Mouse (Mus musculus): Measurements from ENCODE around the gene Fbxo31. TPM values are rescaled to one million over a fixed set of nuclear protein-coding genes. Genes with fewer than 3 reads are reported as not detected.

Gene Fbxo31
- polyA plus RNA-seq, 1 experiment from 2014 or later = 5.6 TPM

- Histone ChIP-seq H3K9me3 (ENCODE audit: control insufficient read depth) (no peaks in the 10 kb centered on the region), H3K9ac (ENCODE audit: low read depth, low read length) (no peak overlapping the region), H3K4me3 (ENCODE audit: low read depth, low read length) (no peak overlapping the region), H3K4me2 (replicated peaks; ENCODE audit: low read depth) (no peak overlapping the region), H3K27me3 (replicated peaks; ENCODE audit: control insufficient read depth, insufficient read depth, low read length) (0 out of 2 replicates have a peak, but pooled peaks cover 13% of the 10 kb centered on the region), H3K27ac (ENCODE audit: low read depth, low read length) (no peak overlapping the region), H3K36me3 (ENCODE audit: control insufficient read depth, insufficient read depth) (no peaks in the 10 kb centered on the region), H3K4me1 (replicated peaks; ENCODE audit: control insufficient read depth, insufficient read depth, low read length) (no peaks in the 10 kb centered on the region)
- TF ChIP-seq CTCF (IDR thresholded peaks at IDR 0.05; ENCODE audit: low read depth) = peak; percentile 95
- WGBS = 8% methylated on average over 12 of the region's 12 CpGs
- peak; percentile 49; the same call in 1 of the 2 replicates for ATAC-seq
Observed at GRCm38 (mm10) chr8:121513429-121513828, 65.2 kb downstream of the Fbxo31 start.

- H3K9ac ChIP-seq (ENCODE audit: low read depth, low read length) = no peak overlapping the region
- no peak overlapping the region for H3K4me3 ChIP-seq (ENCODE audit: low read depth, low read length)
- H3K4me1 ChIP-seq (replicated peaks; ENCODE audit: control insufficient read depth, insufficient read depth, low read length) = no peaks in the 10 kb centered on the region
- H3K27ac ChIP-seq (ENCODE audit: low read depth, low read length) = no peak overlapping the region
- ATAC-seq = no peak
- TF ChIP-seq CTCF (IDR thresholded peaks at IDR 0.05; ENCODE audit: low read depth) = no peak
- H3K4me2 ChIP-seq (replicated peaks; ENCODE audit: low read depth) = no peak overlapping the region
- peaks cover 18% of the 10 kb centered on the region; the same call in 1 of the 2 replicates for H3K27me3 ChIP-seq (replicated peaks; ENCODE audit: control insufficient read depth, insufficient read depth, low read length)
- no peaks in the 10 kb centered on the region for H3K36me3 ChIP-seq (ENCODE audit: control insufficient read depth, insufficient read depth)
- 56% methylated on average over 9 of the region's 9 CpGs for WGBS
- no peaks in the 10 kb centered on the region for H3K9me3 ChIP-seq (ENCODE audit: control insufficient read depth)
Observed at GRCm38 (mm10) chr8:121511751-121512150, 66.9 kb downstream of the Fbxo31 start.

Other genes with a start within 250 kb of the Fbxo31 start
- gene 1700018B08Rik, start 34.5 kb downstream of the Fbxo31 start, polyA plus RNA-seq (2015; fragmentation: Nextera tagmentation; extraction: Ambion mirVana) = not detected in 2 replicates
- 264 and 267 TPM in 2 replicates for gene Map1lc3b, start 11.6 kb upstream of the Fbxo31 start, polyA plus RNA-seq (2015; fragmentation: Nextera tagmentation; extraction: Ambion mirVana)
- 6.9 and 8.3 TPM in 2 replicates for gene Zcchc14, start 74.1 kb upstream of the Fbxo31 start, polyA plus RNA-seq (2015; fragmentation: Nextera tagmentation; extraction: Ambion mirVana)
- 2.8 and 3.0 TPM in 2 replicates for gene Jph3, start 150.8 kb upstream of the Fbxo31 start, polyA plus RNA-seq (2015; fragmentation: Nextera tagmentation; extraction: Ambion mirVana)

Data from intestine, postnatal 0 days (tissue).